In the genomic region with DNA sequence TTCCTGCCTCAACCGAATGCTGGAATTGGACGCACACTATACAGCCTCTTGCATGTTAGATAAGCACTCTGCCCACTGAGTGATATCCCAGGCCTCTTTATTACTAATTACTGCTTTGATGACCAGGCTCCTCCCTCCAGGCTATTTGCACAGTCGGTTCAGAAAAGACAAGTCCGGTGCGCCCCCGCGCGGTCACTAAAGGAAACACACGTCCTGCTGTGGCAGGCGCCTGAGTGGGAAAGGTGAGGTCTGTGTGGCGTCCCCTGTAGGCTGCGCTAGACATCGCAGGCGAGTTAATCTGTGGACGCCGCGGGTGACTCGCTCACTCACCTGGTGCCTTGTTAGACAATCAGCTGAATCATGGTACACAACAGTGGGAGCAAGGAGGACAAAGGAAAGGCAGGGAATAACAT, we compare ENCODE assay signal across 8 mouse cellular contexts. TPM values are rescaled to one million over a fixed set of nuclear protein-coding genes. Genes with fewer than 3 reads are reported as not detected.
DNase-seq lines count a peak whose midpoint lies in the region; ATAC-seq and TF ChIP-seq lines count a peak whose summit lies in the region.

No protein-coding gene starts in this region.

- H3K9ac ChIP-seq in forebrain, embryonic 11.5 days (ENCODE audit: low read length): no peak overlapping the region
- no peak overlapping the region for H3K9ac ChIP-seq in liver, embryonic 16.5 days (ENCODE audit: low read depth, low read length)
- H3K9ac ChIP-seq in neural tube, embryonic 14.5 days (replicated peaks; ENCODE audit: low read depth, low read length): no peak overlapping the region

- H3K27me3 ChIP-seq in E14TG2a.4 (ENCODE audit: insufficient read depth, low read length): 0 out of 2 replicates have a peak, but pooled peaks cover 3% of the 10 kb centered on the region
- H3K27me3 ChIP-seq in forebrain, embryonic 11.5 days (ENCODE audit: control insufficient read depth, insufficient read depth, low read length): no peaks in the 10 kb centered on the region
- no peaks in the 10 kb centered on the region for H3K27me3 ChIP-seq in liver, embryonic 16.5 days (ENCODE audit: control insufficient read depth, insufficient read depth, low read depth, low read length)
- no peaks in the 10 kb centered on the region for H3K27me3 ChIP-seq in neural tube, embryonic 14.5 days (ENCODE audit: control insufficient read depth, insufficient read depth, low read length)

- TF ChIP-seq CTCF in E14TG2a.4 (conservative IDR thresholded peaks at IDR 0.05; ENCODE audit: low read length): peak; percentile 97

- no peaks in the 10 kb centered on the region for H3K9me3 ChIP-seq in E14TG2a.4 (ENCODE audit: low read length)
- no peaks in the 10 kb centered on the region for H3K9me3 ChIP-seq in forebrain, embryonic 11.5 days (ENCODE audit: control insufficient read depth, low read length)
- H3K9me3 ChIP-seq in liver, embryonic 16.5 days (replicated peaks; ENCODE audit: control insufficient read depth, low read length): no peaks in the 10 kb centered on the region
- no peaks in the 10 kb centered on the region for H3K9me3 ChIP-seq in neural tube, embryonic 14.5 days (ENCODE audit: control insufficient read depth, low read length)

- WGBS in forebrain, embryonic 11.5 days: 2% methylated on average over 18 of the region's 18 CpGs
- WGBS in liver, embryonic 16.5 days (ENCODE audit: insufficient replicate concordance): under 1% methylated on average over 18 of the region's 18 CpGs
- WGBS in neural tube, embryonic 14.5 days: 4% methylated on average over 18 of the region's 18 CpGs

- H3K4me2 ChIP-seq in forebrain, embryonic 11.5 days (ENCODE audit: low read depth, low read length, severe bottlenecking): no peak overlapping the region
- H3K4me2 ChIP-seq in liver, embryonic 16.5 days (ENCODE audit: low read depth, low read length): no peak overlapping the region
- no peak overlapping the region for H3K4me2 ChIP-seq in neural tube, embryonic 14.5 days (ENCODE audit: low read depth, low read length)

- no peaks in the 10 kb centered on the region for H3K36me3 ChIP-seq in E14TG2a.4 (ENCODE audit: insufficient read depth, low read length)
- H3K36me3 ChIP-seq in forebrain, embryonic 11.5 days (ENCODE audit: control insufficient read depth, insufficient read depth, low read length): no peaks in the 10 kb centered on the region
- no peaks in the 10 kb centered on the region for H3K36me3 ChIP-seq in liver, embryonic 16.5 days (ENCODE audit: control insufficient read depth, insufficient read depth)
- no peaks in the 10 kb centered on the region for H3K36me3 ChIP-seq in neural tube, embryonic 14.5 days (ENCODE audit: control insufficient read depth, insufficient read depth, low read length)

- peak; percentile 81 for DNase-seq in c-Kit-negative CD71-positive TER-119-positive erythroid progenitor cells, embryonic 14.5 days (ENCODE audit: low read depth, low spot score)
- peak; percentile 97 for DNase-seq in forebrain, embryonic 11.5 days (ENCODE audit: low spot score)
- peak; percentile 96 to 97 for DNase-seq in heart, postnatal 14 days
- DNase-seq in kidney, postnatal 4 days: peak; percentile 99
- peak; percentile 53 for DNase-seq in telencephalon, adult 2 months (ENCODE audit: low read depth, low spot score)

- intact Hi-C loops in heart, postnatal 14 days (cut with DNase I): loop anchor here (1.0 kb wide), 2 partner anchors 65 to 69 kb away; no protein-coding TSS in a partner anchor

- no peak overlapping the region for H3K27ac ChIP-seq in forebrain, embryonic 11.5 days (ENCODE audit: low read depth, low read length)
- H3K27ac ChIP-seq in liver, embryonic 16.5 days (ENCODE audit: low read length): no peak overlapping the region
- no peak overlapping the region for H3K27ac ChIP-seq in neural tube, embryonic 14.5 days (ENCODE audit: low read depth, low read length)

- H3K4me1 ChIP-seq in E14TG2a.4 (replicated peaks; ENCODE audit: low read depth, low read length): peaks cover 35% of the 10 kb centered on the region
- no peaks in the 10 kb centered on the region for H3K4me1 ChIP-seq in forebrain, embryonic 11.5 days (replicated peaks; ENCODE audit: control insufficient read depth, insufficient read depth, low read length)
- peaks cover 6% of the 10 kb centered on the region for H3K4me1 ChIP-seq in liver, embryonic 16.5 days (ENCODE audit: control insufficient read depth, low read depth, low read length)
- H3K4me1 ChIP-seq in neural tube, embryonic 14.5 days (ENCODE audit: control insufficient read depth, insufficient read depth, low read length): no peaks in the 10 kb centered on the region

- no peak; the same call in 1 of the 2 replicates for ATAC-seq in forebrain, embryonic 11.5 days (replicated peaks; ENCODE audit: low FRiP score)
- peak; percentile 72 for ATAC-seq in liver, embryonic 16.5 days (ENCODE audit: low read depth)
- peak; percentile 63 for ATAC-seq in neural tube, embryonic 14.5 days (ENCODE audit: low read depth)

- H3K4me3 ChIP-seq in E14TG2a.4 (replicated peaks; ENCODE audit: low read length): no peak overlapping the region
- no peak overlapping the region for H3K4me3 ChIP-seq in forebrain, embryonic 11.5 days (ENCODE audit: low read depth, low read length)
- no peak overlapping the region for H3K4me3 ChIP-seq in liver, embryonic 16.5 days (ENCODE audit: low read depth, low read length)
- H3K4me3 ChIP-seq in neural tube, embryonic 14.5 days (ENCODE audit: low read depth, low read length): no peak overlapping the region

RNA-seq across cellular contexts. Expression of a gene that starts 11.0 kb away (rescaled TPM):
- polyA plus RNA-seq in forebrain, embryonic 11.5 days (2014; fragmentation: Nextera tagmentation; extraction: Ambion mirVana): 0.37 and 0.57 TPM in 2 replicates
- total RNA-seq in heart, postnatal 14 days (2021): 10 to 100 TPM; 11.4 to 12.5 TPM
- polyA plus RNA-seq in liver, embryonic 16.5 days (2015; fragmentation: Nextera tagmentation; extraction: Ambion mirVana): 0.13 and 0.33 TPM in 2 replicates
- polyA plus RNA-seq in neural tube, embryonic 14.5 days (2014; fragmentation: Nextera tagmentation; extraction: Ambion mirVana): 1.6 and 3.5 TPM in 2 replicates

RNA-seq across cellular contexts. Expression of a gene that starts 15.3 kb away (rescaled TPM):
- 4.7 and 4.8 TPM in 2 replicates for polyA plus RNA-seq in forebrain, embryonic 11.5 days (2014; fragmentation: Nextera tagmentation; extraction: Ambion mirVana)
- total RNA-seq in heart, postnatal 14 days (2021): 1 to 10 TPM; 4.8 to 5.7 TPM
- 0.85 and 0.97 TPM in 2 replicates for polyA plus RNA-seq in liver, embryonic 16.5 days (2015; fragmentation: Nextera tagmentation; extraction: Ambion mirVana)
- polyA plus RNA-seq in neural tube, embryonic 14.5 days (2014; fragmentation: Nextera tagmentation; extraction: Ambion mirVana): 4.5 and 6.2 TPM in 2 replicates

RNA-seq across cellular contexts. Expression of a gene that starts 58.7 kb away (rescaled TPM):
- 508 and 555 TPM in 2 replicates for polyA plus RNA-seq in forebrain, embryonic 11.5 days (2014; fragmentation: Nextera tagmentation; extraction: Ambion mirVana)
- total RNA-seq in heart, postnatal 14 days (2021): 100 to 1,000 TPM in 1 of 2 experiments, 10 to 100 TPM in 1; 82.5 to 105 TPM
- 214 and 238 TPM in 2 replicates for polyA plus RNA-seq in liver, embryonic 16.5 days (2015; fragmentation: Nextera tagmentation; extraction: Ambion mirVana)
- polyA plus RNA-seq in neural tube, embryonic 14.5 days (2014; fragmentation: Nextera tagmentation; extraction: Ambion mirVana): 231 and 265 TPM in 2 replicates

RNA-seq across cellular contexts. Expression of a gene that starts 59.0 kb away (rescaled TPM):
- polyA plus RNA-seq in forebrain, embryonic 11.5 days (2014; fragmentation: Nextera tagmentation; extraction: Ambion mirVana): 44.9 and 46.2 TPM in 2 replicates
- 10 to 100 TPM; 20.7 to 20.9 TPM for total RNA-seq in heart, postnatal 14 days (2021)
- polyA plus RNA-seq in liver, embryonic 16.5 days (2015; fragmentation: Nextera tagmentation; extraction: Ambion mirVana): 22.5 and 23.0 TPM in 2 replicates
- polyA plus RNA-seq in neural tube, embryonic 14.5 days (2014; fragmentation: Nextera tagmentation; extraction: Ambion mirVana): 19.5 and 21.7 TPM in 2 replicates
